Mouse (Mus musculus) CD4-positive helper T cell, adult 2 months (primary cell): ENCODE data around the gene Il22ra1.
"Not testable (repeated sequence)": the region's sequence is repeated elsewhere in the genome, so short reads cannot be mapped to it uniquely, and the experiment has no call there.

Source experiments
- DNase-seq: peaks from one replicate; pipeline ENCODE4 v3.0.0-alpha.2; 2012; ENCODE audit warnings: low read depth, missing footprints, low spot score

The Il22ra1 gene

GRCm38 (mm10) chr4:135727817-135728216, at the start of gene Il22ra1:
Il22ra1 (plus strand) TSS chr4:135728172.
- DNase-seq = no peak

DNA sequence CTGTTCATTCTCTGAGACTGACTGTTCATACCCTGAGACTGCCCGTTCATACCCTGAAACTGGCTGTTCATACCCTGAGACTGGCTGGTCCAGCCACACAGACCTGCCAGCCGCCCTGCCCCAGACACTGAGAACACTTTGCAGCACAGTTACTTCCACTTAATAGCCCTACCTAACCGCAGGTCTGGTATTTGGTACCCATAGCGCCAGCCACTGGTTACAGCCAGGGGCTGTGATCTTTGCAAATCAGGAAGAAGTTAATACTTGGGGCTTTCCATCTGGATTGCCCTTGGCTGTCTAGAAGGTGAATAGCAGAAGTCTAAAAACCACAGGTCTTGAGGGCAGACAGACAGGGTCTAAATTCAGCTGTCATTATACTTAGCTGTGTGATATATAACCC, 48.7 kb upstream of the Il22ra1 start:
- no peak for DNase-seq

DNA sequence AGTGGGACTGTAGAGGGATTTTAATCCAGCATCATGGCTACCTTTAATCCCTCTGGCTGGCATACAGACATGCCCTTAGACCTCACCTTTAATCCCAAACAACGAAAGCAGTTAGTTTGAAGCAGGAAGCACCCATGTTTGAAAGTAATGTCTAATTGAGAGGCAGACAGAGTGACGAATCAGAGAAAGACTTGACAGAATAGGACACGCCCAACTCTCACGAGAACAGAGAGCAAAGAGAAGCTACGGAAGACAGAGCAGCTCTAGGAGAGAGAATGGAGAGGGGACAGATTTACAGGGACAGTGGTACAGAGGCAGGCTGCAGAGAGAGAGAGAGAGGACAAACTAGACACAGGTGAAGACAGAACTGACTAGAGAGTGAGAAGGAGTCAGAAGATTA, 46.2 kb upstream of the Il22ra1 start:
- DNase-seq = no peak

DNA sequence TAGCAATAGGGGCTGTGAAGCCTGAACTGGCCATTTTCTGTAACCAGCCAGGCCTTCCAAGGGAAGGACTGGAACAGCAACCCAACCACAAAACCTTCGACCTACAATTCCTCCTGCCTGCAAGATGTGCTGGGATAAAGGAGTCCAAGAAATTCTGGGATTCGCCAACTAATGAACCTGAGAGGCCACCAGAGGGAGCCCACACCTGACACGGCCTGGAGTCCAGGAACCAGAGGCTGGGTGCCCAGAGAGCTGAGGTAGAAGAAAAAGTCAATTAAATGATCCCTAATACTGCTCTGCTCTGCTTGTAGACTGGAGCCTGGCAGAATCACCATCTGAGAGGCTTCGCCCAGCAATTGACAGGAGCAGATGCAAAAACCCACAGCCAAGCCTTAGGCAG, 44.4 kb upstream of the Il22ra1 start:
- no peak for DNase-seq

- no peak for DNase-seq
Observed at GRCm38 (mm10) chr4:135684731-135685130, 43.2 kb upstream of the Il22ra1 start.

- DNase-seq = peak; percentile 54
Observed at GRCm38 (mm10) chr4:135685906-135686567, 41.9 kb upstream of the Il22ra1 start, which contains the start of gene Ifnlr1. Ifnlr1 (plus strand) TSS chr4:135686287.

DNA sequence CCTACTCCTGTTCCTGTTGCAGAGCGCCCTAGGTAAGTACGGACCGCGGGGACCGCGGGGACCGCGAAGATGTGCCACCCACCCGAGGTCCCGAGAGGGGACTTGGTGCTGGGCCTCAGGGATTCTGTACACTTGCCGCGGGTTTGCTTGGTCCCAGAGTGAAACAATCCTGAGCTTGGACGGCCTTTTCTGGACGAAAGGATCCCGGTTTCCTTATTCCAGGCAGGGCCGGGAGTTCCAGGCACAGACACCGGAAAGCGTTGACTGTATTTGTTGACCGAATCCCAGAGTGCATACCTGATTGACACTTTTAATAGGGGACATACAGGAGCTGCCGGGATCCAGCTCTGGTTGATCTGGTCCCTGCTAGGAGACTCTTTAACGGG, 41.4 kb upstream of the Il22ra1 start:
- no peak for DNase-seq

- DNase-seq = no peak
Observed at GRCm38 (mm10) chr4:135689797-135690196, 38.2 kb upstream of the Il22ra1 start.

- DNase-seq = no peak
Observed at GRCm38 (mm10) chr4:135690241-135690640, 37.7 kb upstream of the Il22ra1 start.

DNA sequence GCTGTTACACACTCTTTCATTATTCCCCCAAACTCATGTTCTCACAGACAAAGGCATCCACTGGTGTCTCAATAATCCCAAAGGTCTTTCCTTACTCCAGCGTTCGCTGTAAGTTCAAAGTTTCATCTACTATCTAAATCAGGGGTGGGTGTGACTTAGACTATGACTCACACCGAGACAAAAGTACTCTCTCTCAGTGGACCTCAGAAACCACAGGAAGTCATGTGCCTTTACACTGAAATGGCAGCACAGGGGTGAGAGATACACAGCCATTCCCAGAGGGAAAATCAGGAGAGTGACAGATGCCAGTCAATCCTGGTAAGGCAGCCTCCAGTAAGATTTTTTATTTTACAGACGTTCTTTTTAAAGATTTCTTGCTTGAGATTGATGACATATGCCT, 35.1 kb upstream of the Il22ra1 start:
- peak; percentile 16 for DNase-seq

DNA sequence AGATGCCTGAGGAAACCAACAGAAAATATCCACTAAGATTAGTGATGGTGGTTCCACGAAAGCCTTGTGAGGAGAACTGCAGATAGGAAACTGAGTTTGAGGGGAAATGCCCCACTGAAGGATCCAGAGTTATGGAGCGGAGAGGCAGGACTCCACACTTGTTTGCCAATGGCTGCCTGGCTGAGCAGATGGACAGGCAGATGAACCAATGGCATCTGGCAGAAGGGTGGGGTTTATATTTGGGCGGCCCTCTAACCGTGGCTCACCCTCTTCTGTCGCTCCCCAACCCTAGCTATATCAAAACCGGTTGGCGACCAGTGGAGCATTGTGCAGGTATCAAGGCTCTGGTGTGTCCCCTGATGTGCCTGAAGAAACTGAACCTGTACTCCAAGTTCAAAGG, 29.5 kb upstream of the Il22ra1 start:
- DNase-seq = no peak

DNA sequence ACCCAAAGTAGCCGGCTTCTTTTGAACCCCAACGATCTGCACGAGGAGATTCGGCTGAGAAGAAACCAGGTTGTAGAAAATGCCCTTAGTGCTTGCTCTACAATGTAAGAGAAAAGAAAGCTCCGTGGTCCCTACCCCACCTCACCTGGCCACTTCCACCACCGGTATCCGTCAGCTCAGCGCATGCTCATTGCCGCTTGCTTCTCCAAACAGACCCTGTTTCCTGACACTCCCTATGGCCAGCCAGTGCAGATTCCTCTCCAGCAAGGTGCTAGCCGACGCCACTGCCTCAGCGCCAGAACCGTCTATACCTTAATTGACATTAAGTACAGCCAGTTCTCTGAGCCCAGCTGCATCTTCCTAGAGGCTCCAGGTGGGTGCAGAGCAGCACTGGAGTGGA, 24.5 kb upstream of the Il22ra1 start:
- DNase-seq = no peak

DNA sequence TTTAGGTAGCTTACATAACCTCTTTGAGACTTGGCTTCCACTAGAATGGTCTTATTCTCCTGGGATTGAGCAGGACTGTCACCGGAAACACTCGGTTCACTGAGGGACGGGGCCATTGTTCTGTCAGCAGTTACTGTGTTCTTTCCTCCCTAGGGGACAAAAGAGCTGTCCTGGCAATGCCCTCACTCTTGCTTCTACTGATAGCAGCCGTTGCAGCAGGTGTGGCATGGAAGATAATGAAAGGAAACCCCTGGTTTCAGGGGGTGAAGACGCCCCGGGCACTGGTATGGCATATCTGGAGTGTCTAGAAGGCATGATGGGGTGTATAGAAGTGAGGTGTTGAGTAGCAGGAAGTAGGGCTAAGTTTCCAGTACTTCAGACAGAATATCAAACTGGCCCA, 24.0 kb upstream of the Il22ra1 start:
- no peak for DNase-seq

GRCm38 (mm10) chr4:135706045-135706444, 21.9 kb upstream of the Il22ra1 start:
- DNase-seq = no peak

GRCm38 (mm10) chr4:135709072-135709564, 18.9 kb upstream of the Il22ra1 start:
- peak; percentile 72 for DNase-seq

- peak; percentile 23 for DNase-seq
Observed at GRCm38 (mm10) chr4:135709621-135710020, 18.4 kb upstream of the Il22ra1 start.

- no peak for DNase-seq
Observed at GRCm38 (mm10) chr4:135710392-135710791, 17.6 kb upstream of the Il22ra1 start.

DNA sequence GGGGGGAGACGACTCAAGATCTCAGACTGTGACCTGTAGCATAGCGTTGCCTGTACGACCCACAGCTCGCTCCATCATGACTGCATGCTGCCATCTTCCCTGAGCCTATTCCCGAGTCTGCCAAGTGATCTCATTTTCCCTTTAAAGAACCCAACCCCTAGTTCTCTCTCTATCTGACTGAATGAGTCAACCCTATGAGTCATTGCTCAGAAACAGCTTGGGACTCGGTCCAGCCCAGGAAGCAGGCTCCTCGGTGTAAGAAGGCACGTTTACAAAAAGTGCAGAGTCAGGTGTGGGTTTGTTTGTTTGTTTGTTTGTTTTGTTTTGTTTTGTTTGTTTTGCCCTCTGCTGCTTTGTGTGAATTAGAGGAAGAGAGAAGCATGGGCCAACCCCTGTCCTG, 13.2 kb upstream of the Il22ra1 start:
- DNase-seq = no peak

DNA sequence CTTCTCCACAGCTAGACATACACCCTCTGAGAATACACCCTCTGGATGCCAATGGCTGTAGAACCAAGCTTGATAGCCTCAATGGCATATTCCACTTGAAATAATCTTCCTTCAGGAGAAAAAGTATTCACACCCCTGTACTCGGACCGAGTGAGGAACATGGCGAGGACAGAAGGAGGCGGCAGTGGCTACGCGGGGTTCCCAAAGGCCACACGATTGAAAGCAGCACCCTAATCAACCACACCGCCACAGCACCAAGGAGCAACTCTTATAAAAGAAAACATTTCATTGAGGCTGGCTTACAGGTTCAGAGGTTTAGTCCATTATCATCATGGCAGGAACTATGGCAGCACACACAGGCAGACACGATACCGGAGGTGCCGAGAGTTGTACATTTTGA, 11.5 kb upstream of the Il22ra1 start:
- not testable (repeated sequence) for DNase-seq

GRCm38 (mm10) chr4:135722540-135723290, 5.3 kb upstream of the Il22ra1 start:
- no peak for DNase-seq

DNA sequence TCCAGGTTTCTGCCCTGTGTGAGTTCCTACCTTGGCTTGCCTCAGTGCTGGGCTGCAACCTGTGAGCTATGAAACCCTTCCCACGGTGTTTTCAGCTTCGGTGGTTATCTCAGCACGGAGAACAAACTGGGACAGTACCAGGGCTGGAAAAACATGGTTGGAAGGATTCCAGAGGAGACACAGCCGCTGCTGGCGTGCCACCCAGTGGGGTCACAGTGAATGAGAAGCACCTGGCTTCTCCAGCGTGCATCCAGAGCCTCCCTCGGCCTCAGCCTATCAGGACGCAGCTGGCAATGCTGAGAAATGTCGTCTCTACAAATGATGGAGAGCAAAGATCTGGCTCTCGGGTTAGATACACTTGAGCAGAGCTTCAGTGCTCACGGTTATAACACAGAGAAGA, 1.6 kb upstream of the Il22ra1 start:
- no peak for DNase-seq

DNA sequence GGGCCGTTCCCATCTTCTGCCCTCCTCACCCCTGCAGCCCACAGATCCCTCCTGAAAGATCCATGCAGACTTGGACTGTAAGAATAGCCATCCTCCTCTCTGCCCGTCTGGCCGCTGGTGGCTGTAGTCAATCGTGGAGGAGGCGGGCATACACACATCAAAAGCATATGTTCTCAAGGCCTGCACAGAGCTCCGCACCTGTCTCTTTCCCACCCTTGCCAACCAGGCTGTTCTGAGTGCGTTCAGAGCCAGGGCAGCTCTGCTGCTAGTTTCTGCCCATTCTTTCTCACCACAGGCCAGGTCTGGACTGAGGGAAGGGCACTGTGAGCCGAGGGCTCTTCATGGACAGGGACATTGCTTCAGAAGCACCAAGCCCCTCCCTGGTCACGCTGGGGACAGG, 2.2 kb downstream of the Il22ra1 start:
- DNase-seq = no peak

DNA sequence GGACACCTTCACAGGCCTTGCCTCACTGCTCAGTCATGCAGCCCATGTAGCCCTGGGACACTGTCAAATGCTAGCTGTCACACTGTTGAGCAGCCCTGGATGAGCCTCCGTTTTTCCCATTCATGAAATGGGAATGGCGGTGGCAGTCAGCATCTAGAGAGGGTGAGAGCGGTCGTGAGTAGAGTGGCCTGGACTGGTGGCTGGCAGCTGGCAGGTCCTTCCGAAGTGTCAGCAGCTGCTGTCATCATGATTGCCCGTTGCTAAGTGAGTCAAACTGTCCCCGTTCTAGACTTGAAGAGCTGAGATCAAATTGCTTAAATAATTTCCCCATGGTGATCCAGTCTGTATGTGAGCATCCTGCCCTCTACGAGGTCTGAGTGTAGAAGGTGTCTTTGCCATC, 3.0 kb downstream of the Il22ra1 start:
- DNase-seq = no peak
